9 mouse cellular contexts compared by ENCODE assay signal in the genomic region with DNA sequence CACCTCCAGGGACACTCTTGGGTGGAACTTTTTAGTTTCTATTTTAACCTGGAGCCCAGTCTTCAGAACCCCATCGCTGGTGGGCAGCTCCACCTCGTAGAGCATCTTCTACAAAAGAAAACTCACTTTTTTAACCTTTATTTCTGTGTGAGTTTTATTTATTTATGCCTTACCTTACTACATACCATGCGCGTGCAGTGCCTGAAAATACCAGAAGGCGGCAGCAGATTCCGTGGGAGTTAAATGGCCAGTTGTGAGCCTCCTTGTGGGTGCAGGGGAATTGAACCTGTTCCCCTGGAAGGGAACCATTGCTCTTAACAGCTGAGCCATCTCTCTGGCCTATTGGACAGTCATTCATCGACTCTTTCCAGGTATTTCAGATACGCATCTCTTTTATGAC. TPM values are rescaled to one million over a fixed set of nuclear protein-coding genes. Genes with fewer than 3 reads are reported as not detected.
DNase-seq lines count a peak whose midpoint lies in the region; ATAC-seq and TF ChIP-seq lines count a peak whose summit lies in the region.
"Had no signal": no experiment of that assay in that cellular context is flagged by ENCODE, and none has a peak within 500 bp of the region (broad histone marks: within the 10 kb centered on the region; RNA-seq: fewer than 3 reads in every experiment).

No protein-coding gene starts in this region.

- no peak overlapping the region for H3K27ac ChIP-seq in forebrain, embryonic 10.5 days
- no peak overlapping the region for H3K27ac ChIP-seq in forebrain, embryonic 16.5 days (ENCODE audit: low read length)
- no peak overlapping the region for H3K27ac ChIP-seq in bone marrow macrophage, adult 2 months (ENCODE audit: insufficient read depth, low read depth, low read length)
- H3K27ac ChIP-seq: limb, embryonic 12.5 days had no signal

- no peaks in the 10 kb centered on the region for H3K27me3 ChIP-seq in forebrain, embryonic 10.5 days (ENCODE audit: poor library complexity, severe bottlenecking)
- H3K27me3 ChIP-seq in forebrain, embryonic 16.5 days (replicated peaks; ENCODE audit: control insufficient read depth, insufficient read depth, low read length), result no peaks in the 10 kb centered on the region
- H3K27me3 ChIP-seq: limb, embryonic 12.5 days had no signal

- H3K4me1 ChIP-seq in forebrain, embryonic 10.5 days, result no peaks in the 10 kb centered on the region
- H3K4me1 ChIP-seq in forebrain, embryonic 16.5 days (replicated peaks; ENCODE audit: control insufficient read depth, insufficient read depth, low read length), result no peaks in the 10 kb centered on the region
- peaks cover 10% of the 10 kb centered on the region for H3K4me1 ChIP-seq in bone marrow macrophage, adult 2 months (ENCODE audit: control insufficient read depth, insufficient read depth, low read length)
- H3K4me1 ChIP-seq: limb, embryonic 12.5 days had no signal

- 43% methylated on average over 8 of the region's 8 CpGs for WGBS in forebrain, embryonic 10.5 days
- 41% methylated on average over 8 of the region's 8 CpGs for WGBS in forebrain, embryonic 16.5 days

- no peaks in the 10 kb centered on the region for H3K9me3 ChIP-seq in forebrain, embryonic 10.5 days
- no peaks in the 10 kb centered on the region for H3K9me3 ChIP-seq in forebrain, embryonic 16.5 days (ENCODE audit: control insufficient read depth, low read length)
- H3K9me3 ChIP-seq: limb, embryonic 12.5 days had no signal

- no peak for TF ChIP-seq POLR2A in bone marrow macrophage, adult 2 months (IDR thresholded peaks at IDR 0.05; ENCODE audit: borderline replicate concordance, low read depth, low read length)

- DNase-seq in forebrain, embryonic 10.5 days (ENCODE audit: extremely low spot score, low spot score), result peak; percentile 47
- DNase-seq in CD8-positive naive resting alpha-beta T cell, adult 2 months (ENCODE audit: low read depth in 2 of 2, low spot score in 2 of 2), result peak; percentile 70 to 80
- peak; percentile 58 for DNase-seq in layer of hippocampus, adult 11-12 months (ENCODE audit: low spot score)
- DNase-seq in lung, postnatal 36 days, result peak; percentile 90
- peak; percentile 47 to 78 for DNase-seq in spleen, adult 18-20 months

- no peak overlapping the region for H3K4me3 ChIP-seq in forebrain, embryonic 10.5 days
- no peak overlapping the region for H3K4me3 ChIP-seq in forebrain, embryonic 16.5 days (replicated peaks; ENCODE audit: low read length)
- no peak overlapping the region for H3K4me3 ChIP-seq in bone marrow macrophage, adult 2 months (ENCODE audit: insufficient read depth, low read length)
- H3K4me3 ChIP-seq: limb, embryonic 12.5 days had no signal

- H3K9ac ChIP-seq in forebrain, embryonic 16.5 days (replicated peaks; ENCODE audit: low read depth, low read length), result no peak overlapping the region
- H3K9ac ChIP-seq: limb, embryonic 12.5 days had no signal

- ATAC-seq in forebrain, embryonic 16.5 days, result no peak
- peak; percentile 69 for ATAC-seq in erythroid progenitor cell, adult 5-6 weeks (replicated peaks; ENCODE audit: low FRiP score, poor library complexity, severe bottlenecking)

- H3K4me2 ChIP-seq in forebrain, embryonic 16.5 days (ENCODE audit: low read length), result no peak overlapping the region
- H3K4me2 ChIP-seq: limb, embryonic 12.5 days had no signal

- TF ChIP-seq CTCF in bone marrow macrophage, adult 2 months (IDR thresholded peaks at IDR 0.05; ENCODE audit: low read depth, low read length), result peak; percentile 66

- no peaks in the 10 kb centered on the region for H3K36me3 ChIP-seq in forebrain, embryonic 10.5 days (replicated peaks)
- no peaks in the 10 kb centered on the region for H3K36me3 ChIP-seq in forebrain, embryonic 16.5 days (ENCODE audit: control insufficient read depth, insufficient read depth)
- H3K36me3 ChIP-seq: limb, embryonic 12.5 days had no signal

RNA-seq across cellular contexts. Expression of a gene that starts 5.1 kb away (rescaled TPM):
- polyA plus RNA-seq in forebrain, embryonic 10.5 days (2016; fragmentation: Nextera tagmentation; extraction: Ambion mirVana), result 0.05 TPM in 1 of 2 replicates, not detected in the other
- polyA plus RNA-seq in forebrain, embryonic 16.5 days (2015; fragmentation: Nextera tagmentation; extraction: Ambion mirVana), result 0.08 and 0.21 TPM in 2 replicates
- not detected in 2 replicates for polyA plus RNA-seq in bone marrow macrophage, adult 2 months (2012; ENCODE audit: insufficient read depth, insufficient read length, missing spikeins)
- not detected in 2 replicates for total RNA-seq in erythroid progenitor cell, adult 5-6 weeks (2015; ENCODE audit: low replicate concordance)
- not detected in 2 replicates for total RNA-seq in erythroid progenitor cell, adult 5-6 weeks (2017; ENCODE audit: low replicate concordance)
- polyA plus RNA-seq: limb, embryonic 12.5 days had no signal

RNA-seq across cellular contexts. Expression of a gene that starts 21.8 kb away (rescaled TPM):
- 38.8 and 44.1 TPM in 2 replicates for polyA plus RNA-seq in forebrain, embryonic 10.5 days (2016; fragmentation: Nextera tagmentation; extraction: Ambion mirVana)
- polyA plus RNA-seq in forebrain, embryonic 16.5 days (2015; fragmentation: Nextera tagmentation; extraction: Ambion mirVana), result 35.9 and 36.7 TPM in 2 replicates
- polyA plus RNA-seq in bone marrow macrophage, adult 2 months (2012; ENCODE audit: insufficient read depth, insufficient read length, missing spikeins), result 57.4 and 70.0 TPM in 2 replicates
- 452 and 538 TPM in 2 replicates for total RNA-seq in erythroid progenitor cell, adult 5-6 weeks (2015; ENCODE audit: low replicate concordance)
- 191 and 249 TPM in 2 replicates for total RNA-seq in erythroid progenitor cell, adult 5-6 weeks (2017; ENCODE audit: low replicate concordance)
